Mouse (Mus musculus): ENCODE measurements at regions not wholly inside any gene's neighbourhood (a gene's known extent, or its start where the extent isn't known, plus 50 kb on each side); places are given as distances from the start of the nearest gene placed in this dataset.

DNA sequence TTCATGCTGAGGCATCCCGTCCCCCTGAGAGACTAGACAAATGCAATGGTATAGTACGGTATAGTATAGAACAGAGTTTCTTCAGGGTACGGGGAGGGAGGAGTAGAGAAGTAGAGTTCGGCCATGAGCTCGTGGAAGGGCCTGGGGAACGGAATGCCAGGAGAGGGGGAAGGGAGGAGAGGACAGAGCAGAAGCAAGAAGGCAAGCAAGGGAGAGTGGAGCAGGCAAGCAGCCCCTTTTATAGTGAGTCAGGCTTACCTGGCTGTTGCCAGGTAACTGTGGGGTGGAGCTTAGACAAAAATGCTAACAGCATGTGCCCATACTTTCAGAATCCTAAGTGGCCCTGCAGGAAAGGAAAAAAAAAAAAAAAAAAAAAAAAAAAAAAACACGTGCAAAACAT is 174.7 kb upstream of the Dapk1 start:
- no peak for DNase-seq (ENCODE audit: low spot score in 2 of 2)

DNA sequence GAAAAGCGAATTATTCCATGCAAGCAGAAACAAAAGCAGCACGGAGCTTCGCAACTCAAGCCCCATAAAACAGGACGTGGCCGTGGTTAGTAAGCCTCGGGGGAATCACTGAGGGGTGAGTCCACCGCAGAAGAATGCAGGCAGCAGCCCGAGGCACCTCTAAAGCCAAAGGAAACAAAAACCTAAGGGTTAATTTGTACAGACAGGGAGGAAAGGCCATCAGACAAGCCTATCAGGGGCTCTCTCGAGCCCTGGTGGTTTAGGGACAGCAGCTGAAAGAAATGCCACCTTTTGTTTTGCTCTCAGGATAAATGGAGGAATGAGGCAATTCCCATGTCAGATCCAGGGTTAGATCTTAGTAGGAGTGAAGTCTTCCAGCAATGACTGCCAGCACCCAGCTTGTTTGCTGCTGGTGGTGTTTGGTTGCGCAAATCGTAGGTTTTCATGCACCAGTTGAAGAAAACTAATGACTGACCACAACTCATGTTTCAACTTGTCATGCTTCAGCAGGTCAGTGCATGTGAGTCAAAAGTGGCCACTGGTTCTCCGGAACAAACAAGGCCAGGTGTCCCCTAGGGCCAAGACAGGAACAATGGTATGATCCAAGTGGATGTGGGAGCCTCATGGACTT is 173.9 kb upstream of the Dapk1 start:
- DNase-seq (ENCODE audit: low spot score in 2 of 2), result no peak

- DNase-seq (ENCODE audit: low spot score in 2 of 2), result no peak
These were observed 172.6 kb upstream of the Dapk1 start for GRCm38 (mm10) chr13:60429148-60429547.

- DNase-seq (ENCODE audit: low spot score in 2 of 2), result no peak
These were observed 170.3 kb upstream of the Dapk1 start for GRCm38 (mm10) chr13:60431412-60431811.

DNA sequence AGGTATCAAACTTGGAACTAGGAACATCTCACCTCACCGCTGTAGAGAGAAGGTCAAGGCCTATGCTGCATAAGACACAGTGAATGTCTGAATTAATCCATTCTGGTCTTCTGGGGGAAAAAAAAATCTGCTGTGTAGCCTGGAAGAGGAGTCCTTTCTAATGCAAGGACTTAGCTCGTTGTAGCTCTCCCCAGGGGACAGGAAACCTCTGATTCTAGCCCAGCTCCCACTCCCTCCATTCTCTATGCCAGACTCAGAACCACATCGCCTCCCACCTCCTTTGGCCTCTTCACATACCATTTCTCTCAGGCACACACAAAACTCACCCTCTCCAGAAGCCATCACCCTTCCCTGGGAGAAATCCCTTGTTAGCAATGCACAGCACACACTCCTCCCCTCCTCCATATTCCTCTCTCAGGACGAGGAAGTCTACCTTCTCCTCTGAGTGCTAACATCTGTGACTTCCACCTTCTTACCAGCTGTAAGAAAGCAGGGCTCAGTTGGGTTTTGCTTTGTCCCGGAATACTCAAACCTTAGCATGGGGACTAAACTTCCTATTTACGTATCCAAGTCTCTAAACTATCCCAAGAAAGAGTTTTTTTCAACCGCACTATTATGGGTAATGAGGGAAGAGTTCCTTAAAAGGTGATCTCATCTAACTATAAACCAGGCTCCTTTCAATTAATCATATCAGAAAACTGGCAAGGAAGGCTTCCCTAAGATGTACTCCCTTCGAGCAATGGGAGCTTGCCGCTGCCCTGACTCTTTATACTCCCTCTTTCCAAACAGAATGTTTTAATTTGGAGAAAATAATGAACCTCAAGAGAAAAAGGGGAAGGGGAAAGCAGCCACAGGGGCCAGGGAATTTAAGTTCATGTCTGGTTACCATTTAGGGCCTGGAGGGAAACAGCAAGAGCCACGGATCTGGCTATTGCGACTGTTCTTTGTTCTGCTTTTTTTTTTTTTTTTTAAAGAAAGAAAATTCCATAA is 167.2 kb upstream of the Dapk1 start:
- DNase-seq (ENCODE audit: low spot score in 2 of 2), result no peak

DNA sequence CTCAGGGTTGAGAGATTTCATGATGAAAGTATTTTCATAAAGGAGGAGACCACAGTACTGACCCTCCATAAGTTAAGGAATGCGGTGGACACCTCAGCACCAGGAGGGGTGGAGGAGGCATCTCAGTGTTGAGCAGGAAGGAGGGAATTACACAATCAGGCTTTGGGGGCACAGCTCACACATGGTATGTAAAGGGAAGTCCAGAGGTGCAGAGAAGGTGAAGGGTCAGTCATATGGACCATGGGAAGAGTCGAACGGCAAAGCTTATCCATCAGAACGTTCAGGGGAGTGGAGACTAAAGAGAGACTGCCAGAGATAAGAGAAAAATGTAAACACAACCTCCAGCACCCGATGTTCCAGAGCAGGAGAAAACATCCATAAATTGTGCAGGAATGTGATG is 166.4 kb upstream of the Dapk1 start:
- DNase-seq (ENCODE audit: low spot score in 2 of 2), result no peak

DNA sequence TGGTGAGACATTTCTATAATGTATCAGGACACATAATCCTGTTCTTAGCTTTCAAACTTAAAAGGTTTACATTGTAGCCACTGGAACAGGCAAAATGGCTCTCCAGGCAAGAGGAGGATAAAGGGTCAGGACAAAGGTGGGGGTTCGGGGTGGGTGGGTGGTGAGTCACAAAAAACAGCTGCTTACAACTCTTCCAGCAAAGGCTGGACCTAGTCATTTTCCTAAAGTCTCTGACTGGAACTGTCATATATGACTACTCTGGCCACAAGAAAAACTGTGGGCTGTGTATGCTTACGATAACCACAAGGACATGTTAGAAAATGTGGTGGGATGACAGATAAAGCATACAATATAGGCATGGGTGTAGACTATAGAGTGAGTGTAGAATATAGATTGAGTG is 163.6 kb upstream of the Dapk1 start:
- no peak for DNase-seq (ENCODE audit: low spot score in 2 of 2)

DNA sequence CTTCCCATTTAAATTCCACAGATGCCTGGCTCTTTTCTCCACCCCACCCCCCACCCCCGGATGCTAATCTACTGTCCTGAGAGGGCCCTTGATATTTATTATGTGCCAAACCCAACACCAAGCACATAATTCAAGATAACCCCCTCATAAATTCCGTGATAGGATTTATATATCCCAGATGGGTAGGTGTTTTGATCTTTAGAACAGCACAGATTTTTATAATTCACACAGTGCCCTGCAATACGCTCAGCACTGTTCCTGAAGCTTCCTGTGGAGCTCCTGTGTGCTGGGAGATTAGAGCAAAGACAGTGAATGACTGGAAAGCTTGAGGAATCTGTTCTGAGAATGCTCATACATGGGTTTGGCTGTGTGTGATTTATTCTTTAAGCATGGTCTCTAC is 161.2 kb upstream of the Dapk1 start:
- no peak for DNase-seq (ENCODE audit: low spot score in 2 of 2)

DNA sequence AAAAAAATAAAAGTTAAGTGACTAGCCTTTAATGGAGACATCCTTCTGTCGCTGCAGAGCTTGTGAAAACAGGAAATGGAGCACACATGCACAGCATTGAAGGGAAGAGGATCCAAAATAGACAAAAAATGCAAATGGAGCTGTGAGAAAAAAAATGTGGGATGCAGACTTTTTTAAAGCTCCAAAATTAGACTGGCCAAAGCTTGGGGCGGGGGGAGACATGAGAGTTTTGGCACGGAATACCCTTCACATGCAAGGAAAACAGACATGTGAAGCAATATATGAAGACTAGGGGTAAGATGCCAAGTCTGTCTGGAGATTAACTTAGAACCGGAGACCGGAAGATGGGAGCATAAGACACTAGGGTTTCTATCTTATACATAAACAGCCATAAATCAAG is 156.6 kb upstream of the Dapk1 start:
- DNase-seq (ENCODE audit: low spot score in 2 of 2), result no peak

DNA sequence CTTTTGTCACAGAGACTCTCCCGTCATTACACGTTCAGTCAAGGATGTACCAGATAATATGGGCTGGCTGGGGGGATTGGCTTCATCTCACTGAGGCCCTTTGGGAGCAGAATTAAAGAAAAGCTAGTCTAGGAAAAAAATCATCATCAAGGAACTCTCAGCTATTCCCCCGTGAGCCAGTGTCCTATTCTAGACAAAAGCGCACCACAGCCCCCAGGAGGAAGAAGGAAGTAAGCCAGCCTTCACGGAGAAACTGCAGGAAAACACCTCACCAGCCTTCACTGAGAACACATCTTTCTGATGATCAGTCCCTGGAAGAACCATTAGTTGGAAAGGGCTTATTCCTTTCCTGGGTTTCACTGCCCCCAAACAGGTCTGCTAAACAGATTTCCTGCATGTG is 154.8 kb upstream of the Dapk1 start:
- no peak for DNase-seq (ENCODE audit: low spot score in 2 of 2)

- DNase-seq (ENCODE audit: low spot score in 2 of 2), result no peak
These were observed 150.8 kb upstream of the Dapk1 start for GRCm38 (mm10) chr13:60450721-60451506.

DNA sequence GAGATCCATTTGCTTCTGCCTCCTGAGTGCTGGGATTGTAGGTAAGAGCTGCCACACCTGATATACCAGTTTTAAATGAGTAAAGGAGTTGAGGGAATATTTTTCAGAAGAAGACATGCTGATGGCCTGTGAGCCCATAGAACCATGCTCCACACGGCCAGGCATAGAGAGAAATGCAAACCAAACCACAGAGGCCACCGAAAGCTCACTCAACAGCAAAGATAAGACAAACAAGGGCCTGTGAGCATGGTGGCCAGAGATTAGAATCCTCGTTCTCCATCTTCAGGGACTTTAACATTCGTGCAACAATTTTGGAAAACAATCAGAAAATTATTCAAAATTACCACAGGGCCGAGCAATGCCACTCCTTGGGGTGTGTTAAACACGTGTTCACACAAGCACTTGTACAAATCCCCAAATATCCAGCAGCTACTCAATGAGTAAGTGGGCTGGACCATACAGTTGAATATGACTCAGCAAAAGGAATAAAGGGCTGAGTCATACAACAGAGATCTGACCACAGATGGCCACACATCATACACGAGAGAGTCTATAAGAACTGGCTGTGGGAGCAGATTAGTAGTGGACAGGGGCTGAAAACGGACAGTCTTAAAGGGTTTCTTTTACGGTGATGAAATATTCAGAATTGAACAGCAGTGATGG is 147.8 kb upstream of the Dapk1 start:
- no peak for DNase-seq (ENCODE audit: low spot score in 2 of 2)

GRCm38 (mm10) chr13:60455033-60455619 is 146.6 kb upstream of the Dapk1 start:
- no peak for DNase-seq (ENCODE audit: low spot score in 2 of 2)

DNA sequence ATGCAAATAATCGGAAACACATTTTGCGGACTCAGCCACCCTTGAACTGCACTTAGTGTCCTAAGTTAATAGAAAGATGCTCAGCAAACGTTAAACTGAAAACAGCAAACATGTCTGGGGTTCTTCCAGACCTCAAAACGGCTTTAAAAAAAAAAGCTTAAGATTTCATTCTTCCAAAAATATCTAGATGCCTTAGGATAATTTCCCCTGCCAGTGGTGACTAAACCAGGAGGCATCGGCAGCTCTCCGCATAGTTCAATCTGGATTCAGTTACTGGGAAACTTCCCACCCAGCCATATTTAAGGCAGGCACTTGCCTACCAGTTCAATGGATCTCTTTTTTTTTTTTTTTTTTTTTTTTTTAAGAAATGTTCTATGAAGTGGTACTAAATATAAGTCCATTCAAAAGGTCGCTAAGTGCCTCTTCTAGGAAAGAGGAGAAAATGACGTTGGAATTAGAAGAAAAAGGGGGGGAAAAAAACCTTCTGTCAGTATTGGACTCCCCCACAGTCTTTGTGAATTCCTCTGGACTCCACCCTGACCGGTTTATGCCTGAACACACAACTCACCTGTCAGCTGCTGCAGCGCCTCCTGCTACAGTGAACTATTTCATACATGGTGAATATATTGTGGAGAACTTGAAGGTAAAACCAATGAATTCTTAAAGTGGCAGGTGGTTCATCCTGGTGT is 145.7 kb upstream of the Dapk1 start:
- DNase-seq (ENCODE audit: low spot score in 2 of 2), result no peak

DNA sequence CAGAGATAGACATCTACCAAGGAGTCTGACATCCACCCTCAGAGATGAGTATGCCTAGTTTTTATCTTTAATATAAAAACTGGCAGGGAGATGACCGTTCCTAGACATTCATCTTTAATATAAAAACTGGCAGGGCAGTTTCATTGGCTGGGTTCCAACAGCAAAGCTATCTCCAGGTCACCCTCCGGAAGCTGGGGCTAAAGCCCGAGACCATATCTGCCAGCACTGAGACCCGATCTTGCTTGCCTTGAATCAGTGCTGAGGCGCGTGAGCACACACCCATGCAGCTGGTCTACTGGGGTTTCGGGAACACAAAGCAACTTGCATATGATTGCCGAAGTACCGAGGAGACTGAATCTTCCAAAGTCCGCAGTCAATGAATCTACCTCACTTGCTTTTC is 144.5 kb upstream of the Dapk1 start:
- no peak for DNase-seq (ENCODE audit: low spot score in 2 of 2)

GRCm38 (mm10) chr13:60459002-60459401 is 142.7 kb upstream of the Dapk1 start:
- DNase-seq (ENCODE audit: low spot score in 2 of 2), result no peak

DNA sequence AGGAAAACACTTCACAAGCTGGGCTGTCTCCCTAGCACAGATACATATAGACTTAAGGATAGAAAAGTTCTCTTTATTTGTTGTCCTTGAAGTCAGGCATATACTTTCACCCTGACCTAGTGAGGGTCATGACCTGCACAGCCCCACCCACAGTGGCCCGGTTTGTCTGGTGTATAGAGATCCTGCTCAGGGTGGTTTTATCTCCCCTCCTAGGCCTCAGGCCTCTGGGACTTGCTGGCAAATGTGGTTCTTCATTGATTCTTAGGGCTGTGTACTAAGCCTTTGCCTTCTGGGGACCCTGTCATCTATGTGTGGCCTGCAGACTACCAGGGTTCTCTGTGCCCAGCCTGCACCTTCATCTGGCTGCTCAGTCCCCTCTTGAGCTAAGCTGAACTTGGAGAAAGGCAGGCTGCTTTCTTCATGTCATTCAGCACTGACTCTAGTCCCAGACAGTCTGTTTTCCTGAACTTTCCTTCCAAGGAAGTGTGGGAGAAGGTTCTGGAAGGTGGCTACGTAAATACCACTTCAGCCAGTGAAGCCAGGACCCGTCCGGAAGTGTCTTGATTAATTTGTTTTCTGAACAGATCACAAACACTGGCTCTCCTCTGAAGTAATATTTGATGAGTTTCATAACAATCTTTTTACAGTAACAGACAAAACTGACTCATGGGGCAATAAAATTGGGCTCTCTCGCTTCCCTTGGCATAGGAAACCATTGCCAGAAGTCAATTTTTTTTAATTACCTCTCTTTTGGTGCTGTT is 135.0 kb upstream of the Dapk1 start:
- no peak for DNase-seq (ENCODE audit: low spot score in 2 of 2)

DNA sequence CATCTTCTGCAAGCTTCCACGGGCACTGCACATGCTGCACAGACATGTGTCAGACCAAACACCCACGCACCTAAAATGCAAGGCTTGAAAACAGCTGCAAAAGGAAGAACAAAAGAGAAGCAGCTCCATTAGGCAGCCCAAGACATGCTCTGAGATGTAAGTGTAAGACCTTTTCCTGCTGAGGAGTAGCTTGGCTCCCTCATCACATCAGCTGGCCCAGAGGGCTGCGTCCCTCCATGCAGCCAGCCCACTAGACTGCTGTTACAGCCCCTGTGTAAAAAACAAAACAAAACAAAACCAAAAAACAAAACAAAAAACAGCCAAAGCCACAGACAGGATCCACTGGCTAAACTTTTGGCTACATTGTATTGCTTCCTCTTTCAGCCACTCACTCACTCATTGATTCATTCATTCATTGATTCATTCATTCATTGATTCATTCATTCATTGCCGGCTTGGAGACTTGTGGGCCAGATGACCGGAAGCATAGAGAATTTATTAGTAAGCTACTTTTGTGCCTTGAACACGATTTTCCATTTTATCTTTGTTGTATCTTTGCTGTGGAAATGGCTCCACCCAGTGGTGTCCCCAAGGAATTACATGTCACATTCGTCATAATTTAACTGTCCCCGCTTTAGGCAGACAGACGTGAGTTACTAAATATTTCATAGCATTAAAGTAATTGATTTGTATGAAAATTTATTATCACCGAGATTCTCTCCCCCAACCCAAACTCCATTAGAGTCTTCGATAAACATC is 133.7 kb upstream of the Dapk1 start:
- DNase-seq (ENCODE audit: low spot score in 2 of 2), result peak in 1 of 2 experiments; percentile 5
